Mouse (Mus musculus) midbrain, embryonic 14.5 days (tissue): Measurements from ENCODE around the gene Tnrc6b. TPM values are rescaled to one million over a fixed set of nuclear protein-coding genes. Genes with fewer than 3 reads are reported as not detected.

ENCODE experiments used
- ATAC-seq: fragments of 200-750 bp; cut with Nextera tagmentation; 2 replicates; pipeline ENCODE4 v1.8.0; 2017; ENCODE audit warnings: moderate number of reproducible peaks, moderate library complexity; ENCODE audit not compliant: low FRiP score, low TSS enrichment
- DNase-seq: peaks from one replicate; pipeline ENCODE4 v3.0.0-alpha.2; 2015
- H3K27ac ChIP-seq: fragments of 300-500 bp; sonication (generic); replicated peaks from 2 replicates; pipeline ENCODE4 v1.5.1; 2014; ENCODE audit warnings: mild to moderate bottlenecking, low read depth, low read length, moderate library complexity
- H3K27me3 ChIP-seq: fragments of 300-500 bp; sonication (generic); 2 replicates; pipeline ENCODE4 v1.6.1; 2014; ENCODE audit warnings: low read length, control low read depth, mixed read lengths; ENCODE audit not compliant: control insufficient read depth, insufficient read depth
- H3K36me3 ChIP-seq: fragments of 300-500 bp; sonication (generic); 2 replicates; pipeline ENCODE4 v1.6.1; 2014; ENCODE audit warnings: low read length, control low read depth; ENCODE audit not compliant: control insufficient read depth, insufficient read depth
- H3K4me1 ChIP-seq: fragments of 300-500 bp; sonication (generic); 2 replicates; pipeline ENCODE4 v1.6.1; 2014; ENCODE audit warnings: mild to moderate bottlenecking, antibody characterized with exemption, low read length, control low read depth; ENCODE audit not compliant: control insufficient read depth, insufficient read depth
- H3K4me2 ChIP-seq: fragments of 300-500 bp; sonication (generic); 2 replicates; pipeline ENCODE4 v1.6.1; 2014; ENCODE audit warnings: mild to moderate bottlenecking, low read length, moderate library complexity
- H3K4me3 ChIP-seq: fragments of 300-500 bp; sonication (generic); replicated peaks from 2 replicates; pipeline ENCODE4 v1.5.1; 2014; ENCODE audit warnings: low read depth, low read length
- H3K9ac ChIP-seq: fragments of 300-500 bp; sonication (generic); replicated peaks from 2 replicates; pipeline ENCODE4 v1.6.1; 2014; ENCODE audit warnings: mild to moderate bottlenecking, low read length, moderate library complexity
- H3K9me3 ChIP-seq: fragments of 300-500 bp; sonication (generic); 2 replicates; pipeline ENCODE4 v1.6.1; 2016; ENCODE audit warnings: low read length, control low read depth, mixed read lengths; ENCODE audit not compliant: control insufficient read depth
- WGBS: fragments of 180-500 bp; shearing (Covaris S2); extraction: QIAGEN DNeasy Blood & Tissue Kit; methylation state at CpG from one replicate; pipeline ENCODE4 v1.1.7; 2014; 5-methylcytosine and 5-hydroxymethylcytosine counted together
- polyA plus RNA-seq: library from polyadenylated mRNA; unstranded; fragments of >200 nt; fragmentation: Nextera tagmentation; extraction: Ambion mirVana; gene quantifications from 2 replicates; pipeline ENCODE4 v1.2.1, GENCODE M21; 2014

Tnrc6b gene
- polyA plus RNA-seq, 1 experiment from 2014 or later = 23.4 TPM

DNA sequence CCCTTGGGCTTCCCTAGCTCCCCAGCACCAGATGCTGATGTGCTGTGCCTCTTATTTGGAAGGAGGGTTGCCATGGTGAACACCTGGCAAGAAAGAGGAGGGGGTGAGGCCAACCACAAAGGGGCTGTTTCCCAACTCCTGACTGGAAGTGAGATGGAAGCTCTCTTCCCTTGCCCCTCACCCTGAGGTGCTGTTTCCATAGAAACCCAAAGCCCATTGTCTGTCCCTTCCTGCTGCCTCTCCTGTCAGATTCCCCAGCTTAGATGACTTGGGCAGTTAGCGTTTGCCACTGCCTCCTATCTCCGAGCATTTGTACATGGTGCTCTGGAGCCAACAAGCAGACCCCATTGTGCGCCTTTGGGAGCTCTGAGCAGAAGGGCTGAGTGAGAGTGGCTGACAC lies 17.6 kb upstream of the Tnrc6b start:
- Histone ChIP-seq H3K27ac (peak overlapping the region; percentile 37), H3K4me3 (no peak overlapping the region), H3K9ac (no peak overlapping the region), H3K4me2 (0 out of 2 replicates have a peak overlapping the region, but pooled peaks have one; percentile 9), H3K9me3 (no peaks in the 10 kb centered on the region), H3K4me1 (peaks cover 15% of the 10 kb centered on the region), H3K36me3 (no peaks in the 10 kb centered on the region), H3K27me3 (no peaks in the 10 kb centered on the region)
- WGBS = 10% methylated on average over 3 of the region's 3 CpGs
- ATAC-seq = no peak
- DNase-seq = peak; percentile 60

DNA sequence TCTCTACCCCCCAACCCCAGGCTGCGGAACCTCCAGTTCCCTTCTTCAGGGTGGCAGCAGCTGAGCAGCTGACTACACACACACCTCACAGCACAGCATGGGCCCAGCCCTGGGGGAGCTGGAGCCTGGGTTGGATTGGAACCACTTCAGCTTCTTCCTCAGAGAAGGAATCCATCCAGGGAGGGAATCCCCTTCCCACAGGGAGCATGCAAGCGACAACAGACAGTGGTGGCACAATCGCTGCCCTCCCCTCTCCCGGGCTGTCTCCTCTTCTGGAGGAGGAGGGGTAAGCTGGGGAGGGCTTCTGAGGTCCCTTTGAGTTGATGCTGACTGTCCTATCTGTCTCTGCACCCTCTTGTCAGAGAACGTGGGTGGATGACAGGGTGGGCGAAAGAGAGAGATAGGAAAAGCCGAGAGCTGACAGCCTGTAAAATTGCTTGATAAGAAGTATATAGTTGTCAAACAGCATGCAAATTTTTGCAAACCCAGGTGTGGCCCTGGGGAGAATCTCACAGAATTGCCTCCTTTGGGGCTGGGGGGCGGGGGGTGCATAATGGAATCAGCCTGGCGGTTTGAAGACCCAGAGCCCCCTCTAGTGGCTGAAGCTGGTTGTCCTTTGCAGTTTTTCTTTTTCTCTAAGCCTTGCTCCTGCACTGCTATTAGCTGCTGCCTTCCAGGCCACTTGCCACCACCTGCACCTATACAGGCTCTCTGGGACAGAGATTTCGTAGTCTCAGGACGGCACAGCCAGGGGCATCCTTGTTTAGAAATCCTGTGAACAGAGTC lies 16.8 kb upstream of the Tnrc6b start:
- Histone ChIP-seq H3K36me3 (no peaks in the 10 kb centered on the region), H3K27me3 (no peaks in the 10 kb centered on the region), H3K9ac (peak overlapping the region; percentile 23; the same call in 1 of the 2 replicates), H3K4me2 (peak overlapping the region; percentile 45), H3K4me1 (peaks cover 15% of the 10 kb centered on the region), H3K4me3 (no peak overlapping the region), H3K9me3 (no peaks in the 10 kb centered on the region), H3K27ac (peak overlapping the region; percentile 37)
- DNase-seq (peak; percentile 89), ATAC-seq (peak; percentile 60; the same call in 1 of the 2 replicates)
- 16% methylated on average over 11 of the region's 11 CpGs for WGBS

DNA sequence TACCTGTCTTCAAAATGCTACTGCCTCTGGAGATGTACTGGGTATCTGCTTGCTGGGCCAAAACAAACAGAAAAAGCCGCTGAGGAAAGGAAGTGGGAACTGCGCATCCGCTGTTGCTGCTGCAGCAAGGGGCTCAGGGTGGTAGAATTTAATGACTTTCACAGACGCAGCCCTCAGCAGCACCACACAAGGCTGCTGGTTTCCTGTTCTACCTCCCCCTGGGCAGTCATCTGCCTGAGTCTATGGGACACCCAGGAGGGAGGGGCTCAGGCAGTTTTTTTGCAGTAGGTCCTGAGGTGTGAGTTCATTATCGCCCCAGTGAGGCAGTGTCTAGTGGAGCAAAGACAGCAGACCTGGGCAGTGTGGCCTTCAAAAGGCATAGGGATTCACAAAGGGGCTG lies 13.5 kb upstream of the Tnrc6b start:
- DNase-seq (no peak), ATAC-seq (no peak)
- Histone ChIP-seq H3K4me2 (no peak overlapping the region), H3K36me3 (no peaks in the 10 kb centered on the region), H3K27me3 (no peaks in the 10 kb centered on the region), H3K9ac (no peak overlapping the region), H3K27ac (no peak overlapping the region), H3K4me3 (no peak overlapping the region), H3K9me3 (no peaks in the 10 kb centered on the region), H3K4me1 (peaks cover 15% of the 10 kb centered on the region)
- 71% methylated on average over 5 of the region's 5 CpGs for WGBS

DNA sequence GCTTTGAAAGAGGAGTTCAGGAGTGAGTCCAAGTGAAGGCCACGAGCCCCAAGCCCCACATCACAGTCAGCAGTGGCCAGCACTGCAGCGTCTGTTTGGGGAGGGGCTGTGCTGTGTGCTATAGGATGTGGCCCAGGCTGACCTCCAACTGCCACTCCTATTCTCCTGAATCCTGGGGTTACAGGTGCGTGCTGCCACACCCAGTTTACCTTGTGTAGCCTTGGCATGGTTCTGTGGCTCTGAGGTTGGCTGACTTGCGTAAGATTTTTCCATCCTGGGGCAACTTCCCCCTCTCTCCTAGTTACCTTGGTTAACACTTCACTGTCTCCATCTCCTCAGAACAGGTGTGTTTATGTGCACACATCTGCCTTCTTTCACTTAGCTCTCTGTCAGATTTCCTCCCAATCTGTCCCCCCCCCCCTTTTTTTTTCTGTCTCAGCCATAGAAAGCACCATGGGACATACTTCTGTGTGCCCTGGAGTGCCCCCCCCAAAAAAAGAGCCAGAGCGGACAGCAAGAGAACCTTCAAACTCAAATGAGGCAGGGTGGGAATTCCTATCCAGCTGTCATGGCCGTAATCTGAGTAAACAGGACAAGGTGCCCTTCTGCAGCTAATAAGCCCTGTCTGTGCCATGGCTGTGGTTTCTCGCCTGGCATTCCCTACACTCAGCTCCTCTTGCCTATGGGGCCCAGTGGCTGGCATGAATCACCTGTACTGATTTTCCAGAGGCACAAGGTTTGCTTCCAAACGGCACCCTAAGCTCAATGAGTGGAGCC lies 9.4 kb upstream of the Tnrc6b start:
- Histone ChIP-seq H3K4me2 (no peak overlapping the region), H3K36me3 (no peaks in the 10 kb centered on the region), H3K9ac (no peak overlapping the region), H3K27ac (no peak overlapping the region), H3K4me3 (no peak overlapping the region), H3K9me3 (no peaks in the 10 kb centered on the region), H3K27me3 (no peaks in the 10 kb centered on the region), H3K4me1 (peaks cover 1% of the 10 kb centered on the region; the same call in 1 of the 2 replicates)
- no peak for DNase-seq
- 77% methylated on average over 8 of the region's 8 CpGs for WGBS
- ATAC-seq = no peak

DNA sequence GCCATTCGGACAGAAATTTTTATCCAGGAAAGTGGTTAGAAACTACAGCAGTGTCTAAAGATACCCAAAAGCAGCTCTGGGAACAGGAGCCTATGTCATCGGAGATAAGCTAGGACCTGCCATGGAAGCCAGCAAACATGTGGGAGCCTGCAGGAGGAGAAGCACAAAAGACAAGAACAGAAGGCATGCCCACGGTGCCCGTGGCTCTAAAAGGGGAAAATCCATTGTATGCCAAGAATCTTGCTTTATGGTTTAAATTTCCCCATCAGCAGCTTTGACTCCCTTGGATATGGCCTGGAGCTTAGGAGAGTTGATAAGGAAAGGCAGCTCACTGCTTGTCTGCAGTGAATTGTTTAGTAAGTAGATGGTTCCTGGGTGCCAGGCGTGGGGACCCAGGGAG lies 8.2 kb upstream of the Tnrc6b start:
- DNase-seq (no peak), ATAC-seq (no peak)
- Histone ChIP-seq H3K4me2 (no peak overlapping the region), H3K9me3 (no peaks in the 10 kb centered on the region), H3K36me3 (no peaks in the 10 kb centered on the region), H3K4me3 (no peak overlapping the region), H3K27me3 (no peaks in the 10 kb centered on the region), H3K4me1 (peaks cover 3% of the 10 kb centered on the region; the same call in 1 of the 2 replicates), H3K9ac (no peak overlapping the region), H3K27ac (no peak overlapping the region)
- WGBS = 83% methylated on average over 5 of the region's 5 CpGs

DNA sequence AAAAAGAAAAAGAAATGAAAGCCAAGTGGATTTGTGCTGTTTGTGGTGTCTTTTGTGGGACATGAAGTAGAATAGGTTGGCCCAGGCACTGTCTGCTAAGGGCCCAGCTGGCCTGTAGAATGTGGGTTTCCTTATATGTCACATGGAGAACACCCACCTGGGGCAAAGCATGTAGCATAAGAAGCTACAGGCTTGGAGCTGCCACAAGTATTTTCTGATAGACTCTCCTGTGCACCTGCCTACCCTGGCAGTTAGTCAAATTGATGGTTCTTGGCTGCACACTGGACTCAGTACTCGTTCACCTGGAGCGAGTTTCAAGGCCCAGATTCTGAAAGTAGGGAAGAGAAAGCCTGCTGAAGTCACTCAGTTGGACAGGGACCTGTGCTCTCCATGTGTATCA lies 7.6 kb upstream of the Tnrc6b start:
- Histone ChIP-seq H3K9me3 (no peaks in the 10 kb centered on the region), H3K27ac (no peak overlapping the region), H3K9ac (no peak overlapping the region), H3K27me3 (no peaks in the 10 kb centered on the region), H3K36me3 (no peaks in the 10 kb centered on the region), H3K4me2 (no peak overlapping the region), H3K4me1 (peaks cover 3% of the 10 kb centered on the region; the same call in 1 of the 2 replicates), H3K4me3 (no peak overlapping the region)
- ATAC-seq = no peak
- 83% methylated on average over 2 of the region's 2 CpGs for WGBS
- no peak for DNase-seq

DNA sequence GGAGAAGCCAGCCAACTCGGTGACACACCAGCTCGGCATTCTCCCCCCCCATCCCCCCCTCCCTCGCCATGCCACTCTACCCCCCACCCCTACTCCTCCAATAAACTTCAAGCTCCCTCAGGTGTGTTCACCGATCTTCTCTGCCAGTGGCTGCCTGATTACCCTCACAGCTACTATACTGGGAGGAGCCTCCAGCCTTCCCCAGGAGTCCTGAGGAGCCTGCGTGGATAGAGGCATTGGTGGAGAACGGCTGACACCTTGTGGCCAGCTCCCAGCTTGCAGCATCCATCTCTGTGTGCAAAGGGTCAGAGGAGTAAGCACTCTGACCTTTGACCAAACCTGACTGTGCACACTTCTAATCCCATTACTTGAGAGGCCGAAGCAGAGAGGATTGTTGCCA lies 6.8 kb upstream of the Tnrc6b start:
- Histone ChIP-seq H3K27me3 (no peaks in the 10 kb centered on the region), H3K9me3 (no peaks in the 10 kb centered on the region), H3K36me3 (no peaks in the 10 kb centered on the region), H3K4me3 (no peak overlapping the region), H3K9ac (no peak overlapping the region), H3K4me1 (peaks cover 3% of the 10 kb centered on the region; the same call in 1 of the 2 replicates), H3K4me2 (peak overlapping the region; percentile 22; the same call in 1 of the 2 replicates), H3K27ac (no peak overlapping the region)
- 4% methylated on average over 7 of the region's 7 CpGs for WGBS
- DNase-seq (peak; percentile 90), ATAC-seq (peak; percentile 80; the same call in 1 of the 2 replicates)

DNA sequence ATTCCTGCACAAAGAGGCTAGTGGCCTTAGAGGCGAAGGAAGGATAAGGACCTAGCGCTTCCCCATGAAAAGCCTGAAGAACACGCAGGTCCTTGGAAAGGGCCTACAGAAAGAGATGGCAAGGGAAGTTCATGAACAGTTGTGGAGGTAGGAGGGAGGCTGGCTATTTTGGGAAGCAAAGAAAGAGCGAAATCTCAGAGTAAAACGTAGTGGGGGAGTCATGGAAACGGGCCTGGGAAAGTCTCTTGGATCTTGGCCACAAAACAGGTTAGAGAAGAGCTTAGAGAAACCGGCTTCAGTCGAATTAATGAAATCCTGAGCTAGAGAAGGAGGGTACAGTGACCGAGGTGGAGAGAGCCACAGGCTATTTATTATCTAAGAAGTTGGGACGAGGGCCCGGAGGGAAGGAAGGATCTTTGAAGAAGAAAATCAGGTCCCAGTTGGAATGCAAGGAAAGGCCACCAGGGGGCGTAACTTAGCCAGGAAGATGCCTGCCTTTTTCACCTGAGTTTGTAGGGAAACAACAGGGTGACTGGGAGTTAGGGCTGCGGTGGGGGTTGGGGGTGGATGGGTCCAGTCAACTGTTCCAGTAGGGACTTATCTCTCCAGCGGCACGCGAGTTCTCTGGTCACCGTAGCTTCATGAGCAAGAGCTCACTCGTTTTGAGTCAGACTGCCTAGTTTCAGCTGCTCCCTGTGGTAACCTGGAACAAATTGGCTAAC lies 5.1 kb upstream of the Tnrc6b start:
- 29% methylated on average over 18 of the region's 18 CpGs for WGBS
- Histone ChIP-seq H3K4me2 (peak overlapping the region; percentile 44), H3K4me1 (peaks cover 3% of the 10 kb centered on the region; the same call in 1 of the 2 replicates), H3K27ac (peak overlapping the region; percentile 33; the same call in 1 of the 2 replicates), H3K27me3 (no peaks in the 10 kb centered on the region), H3K36me3 (no peaks in the 10 kb centered on the region), H3K9ac (peak overlapping the region; percentile 3; the same call in 1 of the 2 replicates), H3K9me3 (no peaks in the 10 kb centered on the region), H3K4me3 (0 out of 2 replicates have a peak overlapping the region, but pooled peaks have one; percentile 12)
- ATAC-seq (no peak), DNase-seq (peak; percentile 89)
